Mouse (Mus musculus): ENCODE results near the gene Ski.

The Ski gene

DNA sequence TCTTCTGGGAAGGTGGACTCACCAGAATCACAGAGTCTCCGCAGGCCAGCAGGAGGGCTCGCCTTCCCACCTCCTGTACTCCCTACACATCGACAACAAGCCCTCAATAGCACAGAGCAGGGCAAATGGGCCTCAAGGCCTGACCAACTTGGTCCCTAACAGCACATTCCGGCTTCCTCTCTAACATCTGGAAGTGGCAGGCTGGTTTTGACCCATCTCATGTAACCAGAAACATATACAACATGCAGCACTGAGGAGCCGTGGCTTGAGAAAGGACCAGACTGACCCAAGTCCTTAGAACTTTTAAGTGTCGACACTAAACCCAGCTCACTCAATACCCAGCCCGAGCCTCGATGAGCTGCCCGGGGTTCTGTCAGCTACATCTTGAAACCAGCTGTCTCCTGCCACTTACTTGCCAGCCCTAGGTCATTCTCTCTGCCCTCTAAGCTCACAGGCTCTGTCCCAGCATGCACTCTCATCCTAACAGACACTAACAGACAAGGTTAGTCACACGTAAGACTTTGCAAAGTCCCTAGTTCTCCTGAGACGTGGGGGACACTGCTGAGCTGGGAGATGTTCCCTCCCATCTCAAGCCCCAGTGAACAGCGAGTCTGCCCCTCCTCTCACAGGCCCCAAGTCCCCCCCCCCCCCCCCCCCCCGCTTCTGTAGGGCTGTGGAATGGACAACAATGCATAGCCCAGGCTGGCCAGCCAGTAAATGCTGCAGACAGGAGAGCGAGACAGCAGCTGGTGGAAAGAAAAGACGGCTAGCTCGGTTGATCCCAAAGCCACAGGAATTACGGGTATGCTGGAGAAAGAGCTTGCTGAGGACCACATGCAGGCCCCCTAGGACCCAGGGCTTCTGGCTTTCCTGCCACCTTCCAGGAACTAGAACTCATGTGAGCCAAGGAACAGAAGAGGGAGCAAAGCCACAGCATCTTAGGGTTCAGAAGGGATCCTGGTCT is 48.3 kb downstream of the Ski start:
- DNase-seq = no peak

- DNase-seq = peak; percentile 71 to 73
Measured at GRCm38 (mm10) chr4:155172909-155173821, 49.2 kb downstream of the Ski start.

DNA sequence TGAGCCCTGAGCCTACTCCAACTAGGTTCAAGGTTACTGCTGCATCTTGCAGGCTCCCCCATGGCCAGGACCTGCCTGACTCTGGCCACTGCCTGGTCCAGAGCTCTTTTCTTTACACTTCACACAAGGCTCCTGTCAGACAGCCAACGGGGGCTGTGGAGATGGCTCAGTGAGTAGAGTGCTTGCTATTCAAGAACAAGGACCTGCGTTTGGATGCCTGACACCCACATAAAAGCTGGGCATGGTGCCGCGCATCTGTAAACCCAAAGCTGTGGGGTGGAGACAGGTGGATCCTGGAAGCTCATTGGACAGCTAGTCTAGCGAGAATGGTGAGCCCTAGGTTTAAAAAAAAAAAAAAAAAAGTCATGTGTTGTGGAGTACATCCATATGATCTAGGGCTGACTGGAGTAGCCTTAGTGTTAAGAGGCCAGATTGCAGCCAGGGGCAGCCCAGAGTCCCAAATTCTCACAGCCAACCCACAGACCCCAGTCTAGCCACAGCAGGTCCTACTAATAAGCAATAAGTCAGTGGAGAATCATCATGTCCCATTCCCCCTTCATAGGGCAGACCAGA is 50.3 kb downstream of the Ski start:
- no peak for DNase-seq

DNA sequence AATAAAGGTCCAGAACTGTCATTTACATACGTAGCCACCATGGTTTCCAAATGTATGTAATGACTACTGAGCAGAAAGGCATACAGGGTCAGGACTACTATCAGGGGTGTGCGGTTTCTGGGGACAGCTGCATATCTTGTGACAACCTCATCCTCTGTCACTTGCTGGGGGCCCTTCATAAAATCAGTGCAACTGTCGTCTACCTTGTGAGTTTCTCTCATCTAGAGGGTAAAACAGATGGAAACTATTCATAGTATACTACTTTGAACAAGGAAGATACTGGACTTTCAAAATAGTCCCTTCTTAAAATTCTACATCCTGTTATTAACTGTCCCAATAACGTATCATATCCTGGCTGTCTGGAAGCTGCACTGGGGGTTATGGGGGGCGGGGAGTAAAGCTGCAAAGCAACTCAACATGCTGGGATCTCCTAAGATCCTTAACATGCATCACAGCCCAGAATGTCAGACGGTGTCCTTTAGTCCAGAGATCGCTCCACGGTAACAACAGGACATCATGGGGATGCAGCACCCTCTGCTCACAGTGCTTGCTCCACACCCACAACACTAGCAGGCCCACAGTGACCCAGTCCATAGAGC is 51.7 kb downstream of the Ski start:
- no peak for DNase-seq

GRCm38 (mm10) chr4:155168835-155169252 is 53.5 kb downstream of the Ski start:
- no peak for DNase-seq

DNA sequence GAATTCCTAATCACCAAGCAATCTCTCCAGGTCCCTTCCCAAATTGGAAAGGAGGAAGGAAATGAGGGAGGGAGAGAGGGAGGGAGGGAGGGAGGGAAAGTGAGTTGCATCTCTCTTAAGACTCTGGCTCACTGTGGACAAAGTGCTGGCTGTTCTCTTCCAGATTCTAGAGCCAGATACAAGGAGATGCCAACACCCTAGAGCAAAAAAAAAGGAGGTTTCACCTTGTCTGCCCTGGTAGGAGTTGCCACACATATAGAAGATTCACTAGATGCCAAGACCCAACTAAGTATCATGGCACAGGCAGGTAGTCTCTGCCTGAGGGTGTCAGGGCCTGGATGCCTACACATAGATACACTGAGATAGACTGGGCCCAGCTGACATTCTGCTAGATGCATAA is 56.5 kb downstream of the Ski start:
- DNase-seq = no peak

DNA sequence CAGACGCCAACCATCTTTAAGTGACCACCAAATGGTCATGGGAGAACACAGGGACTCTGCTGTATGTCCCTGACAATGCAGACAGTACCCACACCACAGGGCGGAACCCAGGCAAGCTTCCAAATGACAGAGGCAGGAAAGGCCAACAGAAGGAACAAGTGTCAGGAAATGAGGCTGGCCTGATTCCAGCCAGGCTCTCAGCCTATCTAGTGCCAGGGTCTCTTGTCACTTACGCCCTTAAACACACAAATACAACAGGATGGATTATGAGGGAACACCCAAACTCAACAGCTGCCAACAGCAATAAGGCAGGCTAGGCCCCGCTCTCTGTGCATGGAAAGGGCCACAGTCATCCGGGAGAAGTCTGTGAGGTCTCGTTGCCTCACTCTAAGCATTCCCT is 57.8 kb downstream of the Ski start:
- peak; percentile 73 to 78 for DNase-seq

GRCm38 (mm10) chr4:155163685-155164084 is 58.7 kb downstream of the Ski start:
- peak in 1 of 2 experiments; percentile 49 for DNase-seq

DNA sequence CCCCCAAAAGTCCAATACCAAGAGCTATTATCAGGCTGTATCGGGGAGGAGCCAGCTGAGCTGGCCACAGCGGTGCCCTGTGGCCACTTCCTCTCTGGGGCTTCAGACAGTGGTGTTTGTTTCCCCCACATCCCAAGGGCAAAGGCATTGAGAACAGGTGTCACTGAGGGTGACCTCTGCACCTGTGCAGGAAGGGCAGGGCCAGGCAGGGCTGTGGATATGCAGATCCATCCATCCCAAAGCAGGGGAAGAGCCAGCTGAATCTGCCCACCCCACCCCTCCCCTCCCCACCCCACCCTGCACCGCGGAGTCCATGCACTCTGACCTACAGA is 59.1 kb downstream of the Ski start:
- no peak for DNase-seq

- no peak for DNase-seq
Measured at GRCm38 (mm10) chr4:155162433-155163319, 59.7 kb downstream of the Ski start.

DNA sequence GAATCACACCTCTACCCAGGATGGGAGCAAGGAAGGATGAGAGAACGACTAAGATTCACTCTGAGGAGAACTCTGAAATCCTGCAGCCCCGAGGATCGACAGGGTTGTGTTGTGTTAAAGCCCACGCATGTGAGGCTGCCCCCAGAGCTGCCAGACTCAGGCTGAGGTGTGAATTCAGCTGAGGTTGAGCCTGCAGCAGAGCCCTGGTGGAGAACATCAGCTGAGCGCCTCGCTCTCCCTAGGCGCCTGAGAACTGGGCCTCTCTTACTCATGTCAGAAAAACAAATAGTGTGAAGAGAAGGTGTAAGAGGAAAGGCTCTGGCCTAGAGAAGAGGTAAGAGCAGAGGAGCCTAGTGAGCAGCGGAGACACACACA is 63.9 kb downstream of the Ski start:
- DNase-seq = no peak

GRCm38 (mm10) chr4:155157871-155158542 is 64.4 kb downstream of the Ski start:
- peak; percentile 51 to 62 for DNase-seq

DNA sequence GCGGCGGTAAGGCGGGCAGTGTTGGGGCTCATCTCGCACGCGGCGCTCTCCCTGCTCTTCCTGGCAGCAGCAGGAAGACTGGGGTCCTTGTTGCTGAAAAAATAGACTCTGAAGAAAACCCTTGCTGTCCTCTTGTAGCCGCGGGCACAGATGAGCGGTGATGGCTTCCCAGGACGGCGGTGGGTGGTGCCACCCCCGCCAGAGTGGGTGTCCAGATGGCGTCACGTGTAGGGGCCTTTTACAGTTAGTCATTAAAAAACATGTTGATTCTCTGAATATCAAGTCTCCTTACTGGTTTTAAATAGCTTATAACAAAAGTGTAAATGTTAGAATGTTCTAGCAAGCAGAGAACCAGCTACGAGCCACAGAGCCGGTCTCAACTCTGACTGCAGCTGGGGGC is 65.7 kb downstream of the Ski start:
- DNase-seq = no peak

- no peak for DNase-seq
Measured at GRCm38 (mm10) chr4:155154986-155155385, 67.4 kb downstream of the Ski start.

- peak in 1 of 2 experiments; percentile 43 for DNase-seq
Measured at GRCm38 (mm10) chr4:155153389-155154072, 68.9 kb downstream of the Ski start.

DNA sequence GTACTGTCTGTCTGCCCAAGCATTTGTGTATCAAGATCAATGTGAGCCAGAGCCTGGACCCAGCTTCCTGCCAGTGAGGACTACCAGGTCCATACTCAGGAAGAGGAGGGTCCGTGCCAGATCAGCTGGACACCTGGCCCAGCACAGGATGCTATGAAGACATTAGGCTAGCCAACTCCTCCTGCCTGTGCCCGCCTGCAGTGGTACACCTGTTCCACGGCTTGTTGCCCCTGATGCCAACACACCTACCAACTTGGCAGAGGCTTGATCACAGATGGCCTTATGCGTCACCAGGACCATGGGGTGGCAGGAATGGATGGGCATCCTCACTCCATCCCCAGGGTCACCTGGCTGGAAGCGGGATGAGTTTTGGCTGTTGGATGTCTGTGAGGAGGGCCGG is 69.9 kb downstream of the Ski start:
- DNase-seq = peak; percentile 96

GRCm38 (mm10) chr4:155151845-155152244 is 70.5 kb downstream of the Ski start:
- DNase-seq = no peak

- DNase-seq = no peak
Measured at GRCm38 (mm10) chr4:155151221-155151788, 71.1 kb downstream of the Ski start.

DNA sequence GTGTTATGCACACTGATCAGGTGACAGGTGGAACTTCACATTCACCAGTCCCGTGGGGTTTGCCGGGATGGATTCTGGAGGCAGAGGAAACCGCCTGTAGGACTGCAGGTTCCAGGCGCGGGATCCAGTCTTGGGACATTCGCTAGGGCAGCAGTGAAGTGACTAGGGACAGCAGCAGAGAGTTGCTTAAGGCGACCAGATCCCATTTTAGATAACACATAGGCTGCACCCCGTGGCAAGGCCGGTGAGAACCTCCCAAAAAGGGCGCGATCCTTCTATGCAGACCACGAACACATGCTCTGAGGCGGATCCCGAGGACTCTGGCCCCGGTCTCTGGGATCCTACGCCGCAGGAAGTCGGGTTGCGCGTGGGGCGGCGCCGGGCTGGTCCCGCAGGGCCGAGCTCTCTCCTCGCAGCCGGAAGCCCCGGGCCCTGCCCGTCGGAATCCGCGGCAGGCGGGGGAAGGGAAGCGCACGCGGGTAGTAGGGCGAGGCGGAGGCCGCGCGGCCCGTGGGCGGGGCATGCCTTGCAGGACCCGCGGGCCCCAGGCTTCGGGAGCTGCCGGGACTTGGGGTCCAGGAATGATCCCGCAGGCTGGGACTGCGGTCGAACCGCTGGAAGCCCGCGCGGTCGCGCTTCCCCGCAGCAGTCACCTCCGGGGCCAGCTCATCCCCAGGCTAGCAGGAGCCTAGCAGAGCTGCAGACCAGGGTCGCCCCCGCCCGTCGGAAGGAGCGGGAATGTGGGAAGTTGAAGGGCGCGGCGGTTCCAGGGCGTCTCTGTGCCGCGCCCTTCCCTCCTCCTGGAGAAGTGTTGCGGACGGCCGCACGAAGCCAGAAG is 71.9 kb downstream of the Ski start:
- peak; percentile 62 to 74 for DNase-seq

GRCm38 (mm10) chr4:155149941-155150275 is 72.5 kb downstream of the Ski start:
- DNase-seq = no peak
